Mouse (Mus musculus) layer of hippocampus, postnatal 10 days (tissue): Measurements from ENCODE around the gene Supv3l1. TPM values are rescaled to one million over a fixed set of nuclear protein-coding genes. Genes with fewer than 3 reads are reported as not detected.
"Not testable (repeated sequence)": the region's sequence is repeated elsewhere in the genome, so short reads cannot be mapped to it uniquely, and the experiment has no call there.

Experiments used
- DNase-seq, 2 experiments: peaks; one replicate each; pipeline ENCODE4 v3.0.0; 2021; ENCODE audit warnings: low spot score in 2 of 2
- long read RNA-seq: library from polyadenylated mRNA; stranded (forward); transcript quantifications from one replicate; pipeline ENCODE4 v2.0.0, GENCODE M21; 2023
- total RNA-seq, 2 experiments: library from RNA; stranded (reverse); gene quantifications; 2 replicates each; pipeline ENCODE4 v1.2.3; 2021

The Supv3l1 gene
- total RNA-seq: 10 to 100 TPM; 22.1 to 23.7 TPM
- long read RNA-seq, transcript Supv3l1-201 (15 exons, 2,604 nt): major isoform, 6 of 14 reads
- long read RNA-seq, partial matches to known transcripts: 1 of 14 reads
- long read RNA-seq, other reads (novel, unspliced or antisense): 7 of 14 reads

DNA sequence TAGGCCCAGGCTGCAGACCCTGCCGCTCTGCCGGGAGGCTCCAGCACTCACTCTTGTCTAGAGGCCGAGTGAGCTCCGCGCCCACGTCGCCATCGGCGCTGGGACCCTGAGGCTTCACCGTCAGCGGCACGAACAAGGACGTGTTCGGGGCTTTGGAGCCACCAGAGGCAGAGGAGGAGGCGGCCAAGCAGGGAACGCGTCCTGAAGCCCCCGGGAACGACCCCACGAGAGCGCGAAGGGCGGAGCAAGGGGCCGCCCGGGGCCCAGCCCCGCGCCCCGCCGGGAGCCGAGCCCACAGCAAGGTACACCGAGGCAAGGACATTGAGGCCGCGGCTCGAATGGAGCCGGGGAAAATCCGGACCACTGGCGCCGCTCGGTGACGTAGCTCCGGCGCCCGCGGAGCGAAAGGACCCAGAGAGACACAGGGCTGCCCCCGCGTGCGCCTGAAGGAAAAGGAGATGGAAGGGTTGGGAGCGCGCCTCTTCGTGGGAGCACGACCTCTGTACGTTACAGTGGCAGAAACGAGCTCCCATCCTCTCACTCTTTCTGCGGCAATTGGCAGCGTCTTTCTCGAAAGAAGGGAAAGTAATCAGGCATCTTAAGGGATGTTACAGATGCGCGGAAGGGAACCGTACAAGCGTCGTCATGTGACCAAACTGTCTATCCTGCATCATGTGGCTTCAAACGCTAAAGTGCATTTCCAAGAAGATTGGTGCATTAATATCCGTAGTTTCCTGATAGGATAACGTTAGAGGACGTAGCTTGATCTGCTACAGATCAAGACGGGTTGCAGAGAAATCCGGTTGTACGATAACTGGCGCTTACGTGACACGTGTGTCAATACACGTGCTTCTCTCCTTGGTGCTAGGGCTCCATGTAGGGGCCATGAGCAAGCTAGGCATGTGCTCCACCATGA lies at the start of gene Supv3l1, which contains the start of gene 4930507D05Rik:
Gene Supv3l1 (minus strand): TSS at position 375 of the 916 bp plus-strand sequence.
Gene 4930507D05Rik (plus strand): TSS at position 126 of the 916 bp plus-strand sequence.
- peak; percentile 97 to 98 for DNase-seq

DNA sequence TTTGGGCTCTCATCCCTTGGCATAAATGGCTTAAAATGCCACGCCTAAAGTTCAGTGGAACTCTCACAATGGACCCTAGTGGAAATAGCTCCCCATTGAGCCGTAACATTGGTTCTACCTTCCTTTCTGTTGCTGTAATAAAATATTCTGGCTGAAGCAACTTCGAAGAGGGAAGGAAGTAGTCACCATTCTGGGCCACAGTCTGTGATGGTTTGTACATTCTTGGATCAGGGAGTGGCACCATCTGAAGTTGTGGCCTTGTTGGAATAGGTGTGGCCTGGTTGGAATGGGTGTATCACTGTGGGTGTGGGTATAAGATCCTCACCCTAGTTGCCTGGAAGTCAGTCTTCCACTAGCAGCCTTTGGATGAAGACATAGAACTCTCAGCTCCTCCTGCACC lies 42.1 kb upstream of the Supv3l1 start:
- not testable (repeated sequence) for DNase-seq

DNA sequence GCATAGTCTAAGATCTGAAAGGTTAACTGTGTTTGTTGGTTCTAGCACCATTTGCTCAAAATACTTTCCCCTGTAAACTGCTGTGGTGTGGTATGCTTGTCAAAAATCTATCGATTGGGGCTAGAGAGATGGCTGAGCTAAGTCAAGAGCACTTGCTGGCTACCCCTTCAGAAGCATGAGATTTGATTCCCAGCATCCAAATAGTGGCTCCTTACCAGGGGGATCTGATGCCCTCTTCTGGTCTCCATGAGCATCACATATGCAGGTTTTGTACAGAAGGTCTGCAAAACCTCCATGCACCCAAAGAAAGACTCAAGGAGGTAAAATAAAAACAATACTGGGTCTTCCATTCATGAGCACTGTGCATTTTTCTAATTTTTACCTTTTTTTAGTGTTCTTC lies 38.7 kb upstream of the Supv3l1 start:
- peak; percentile 37 to 61 for DNase-seq

DNA sequence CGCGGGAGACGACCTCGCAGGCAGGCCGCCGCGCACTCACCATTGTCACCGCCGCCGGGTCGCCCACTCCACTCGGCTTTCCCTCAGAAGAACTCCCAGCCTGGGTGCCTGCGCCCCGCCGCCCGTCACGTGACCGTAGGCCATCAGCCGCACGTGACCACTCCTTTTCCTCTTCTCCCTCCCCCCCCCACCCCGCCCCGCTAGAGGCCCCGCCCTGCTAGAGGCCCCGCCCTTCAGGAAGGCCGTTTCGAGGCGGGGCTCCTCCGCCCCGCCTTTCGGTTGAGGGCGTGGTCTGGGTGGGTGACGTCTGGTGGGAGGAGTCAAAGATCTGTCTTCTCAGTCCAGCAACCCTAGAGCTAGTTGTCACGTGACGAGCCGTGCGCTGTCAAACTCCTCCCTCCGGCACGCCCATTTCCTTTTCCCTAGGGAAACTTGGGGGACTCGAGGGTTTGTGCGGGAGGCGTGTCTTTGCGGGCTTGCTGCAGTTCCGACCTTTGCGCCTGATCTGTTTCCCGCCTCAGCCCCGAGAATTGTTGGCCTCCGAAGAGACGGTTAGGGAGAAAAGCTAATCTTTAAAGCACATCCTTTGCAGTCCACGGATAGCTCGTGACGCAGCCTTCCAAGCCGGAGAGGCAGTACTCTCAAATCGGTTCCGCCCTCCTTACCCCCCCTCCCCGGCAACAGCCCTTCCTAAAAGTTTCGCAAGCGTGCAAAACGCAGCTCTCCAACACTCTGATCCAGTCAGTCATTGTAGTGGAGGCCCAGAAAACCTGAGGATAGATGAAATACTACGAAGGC lies 37.3 kb upstream of the Supv3l1 start, which contains the start of gene Vps26a:
Gene Vps26a (minus strand): TSS at position 188 of the 798 bp plus-strand sequence.
- peak; percentile 98 for DNase-seq

DNA sequence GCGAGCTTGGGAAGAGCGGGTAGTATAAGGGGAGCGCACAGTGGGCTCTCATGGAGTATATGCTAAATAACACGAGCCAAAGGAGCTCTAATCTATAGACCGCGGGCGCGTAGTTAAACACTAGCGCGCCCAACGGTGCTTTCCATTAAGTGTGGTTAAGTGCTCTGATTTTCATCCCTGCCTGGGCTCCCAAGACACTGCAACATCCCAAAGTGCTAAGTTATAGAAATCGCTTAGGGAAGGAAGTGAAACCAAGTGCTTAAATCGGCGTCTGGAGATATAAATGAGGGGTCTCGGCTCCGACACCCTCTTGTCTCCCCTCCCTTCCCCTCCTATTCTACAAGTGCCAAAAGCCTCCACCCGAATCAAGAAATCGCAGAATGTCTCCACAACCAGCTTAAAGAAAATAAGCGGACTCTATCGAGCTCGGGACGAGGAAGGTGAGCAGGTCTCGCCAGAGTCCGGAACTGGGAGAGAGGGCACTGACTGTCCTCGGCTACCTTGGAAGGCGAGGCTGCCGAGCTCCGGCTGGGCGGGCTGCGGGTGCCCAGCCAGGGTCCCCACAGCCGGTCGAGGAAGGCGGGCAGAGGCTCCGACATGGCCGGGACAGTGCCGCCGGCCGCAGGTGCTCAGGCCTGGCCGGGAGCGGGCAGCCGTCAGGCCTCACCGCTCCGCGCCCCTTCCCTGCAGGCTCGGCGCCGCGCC lies 36.5 kb upstream of the Supv3l1 start:
- no peak for DNase-seq

DNA sequence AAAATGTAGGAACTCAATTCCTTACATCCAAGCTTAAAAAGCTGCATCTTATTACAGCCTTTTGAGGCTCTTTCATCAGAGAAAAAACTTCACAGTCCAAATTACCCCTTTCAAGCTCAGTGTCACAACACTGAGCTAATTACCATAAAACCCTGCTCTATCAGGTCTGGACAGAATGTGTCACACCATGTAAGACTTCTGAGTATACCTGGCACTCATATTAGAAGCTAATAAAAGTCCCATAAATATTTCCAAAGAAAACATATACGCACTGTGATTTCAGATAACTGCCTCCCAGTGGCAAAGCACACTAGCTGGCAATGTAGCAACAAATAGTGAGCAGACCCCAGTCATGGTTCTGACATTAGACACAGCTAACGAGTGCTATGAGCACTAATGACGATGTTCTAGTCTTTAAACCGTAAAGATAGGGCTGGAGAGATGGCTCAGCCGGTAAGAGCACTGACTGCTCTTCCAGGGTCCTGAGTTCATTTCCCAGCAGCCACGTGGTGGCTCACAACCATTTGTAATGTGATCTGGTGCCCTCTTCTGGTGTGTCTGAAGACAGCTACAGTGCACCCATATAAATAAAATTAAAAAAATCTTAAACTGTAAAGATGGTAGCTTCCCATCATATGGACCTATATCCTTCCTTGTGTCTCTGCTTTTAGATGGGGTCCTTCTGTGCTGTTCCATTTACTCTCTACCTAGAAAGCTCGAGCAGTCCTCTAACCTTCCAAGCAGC lies 31.7 kb upstream of the Supv3l1 start:
- DNase-seq: no peak

DNA sequence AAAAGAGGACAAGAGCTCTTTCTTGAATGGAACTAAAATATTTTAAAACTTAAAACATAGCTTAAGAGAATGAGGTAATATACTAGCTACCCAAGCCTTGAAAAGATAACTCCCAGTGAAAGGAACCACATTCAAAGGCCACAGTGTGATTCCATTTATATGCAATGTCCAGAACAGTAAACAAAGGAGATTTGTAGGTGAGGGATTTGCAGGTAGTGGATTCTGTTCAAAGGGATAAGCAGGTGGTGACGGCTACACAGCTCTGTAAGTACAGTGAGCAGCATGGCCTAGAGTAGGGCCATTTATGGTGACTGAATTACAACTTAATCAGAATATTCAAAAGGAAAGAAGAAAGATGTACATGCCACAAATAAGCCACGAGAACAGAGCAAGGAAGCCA lies 27.4 kb upstream of the Supv3l1 start:
- DNase-seq: no peak

DNA sequence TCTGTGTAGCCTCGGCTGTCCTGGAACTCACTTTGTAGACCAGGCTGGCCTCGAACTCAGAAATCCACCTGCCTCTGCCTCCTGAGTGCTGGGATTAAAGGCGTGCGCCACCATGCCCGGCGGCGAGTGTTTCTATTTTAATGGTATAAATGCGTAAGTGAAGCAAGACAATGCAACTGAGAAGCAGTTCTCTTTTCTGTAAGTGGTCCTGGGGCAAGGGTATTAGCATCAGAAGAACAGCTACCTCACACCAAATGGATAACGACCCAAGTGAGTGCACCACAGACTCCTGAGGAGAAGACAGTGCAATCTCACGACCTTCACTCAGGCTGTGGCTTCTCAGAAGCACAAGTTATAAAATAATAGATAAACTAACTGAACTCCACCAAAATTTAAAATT lies 25.4 kb upstream of the Supv3l1 start:
- DNase-seq: no peak

DNA sequence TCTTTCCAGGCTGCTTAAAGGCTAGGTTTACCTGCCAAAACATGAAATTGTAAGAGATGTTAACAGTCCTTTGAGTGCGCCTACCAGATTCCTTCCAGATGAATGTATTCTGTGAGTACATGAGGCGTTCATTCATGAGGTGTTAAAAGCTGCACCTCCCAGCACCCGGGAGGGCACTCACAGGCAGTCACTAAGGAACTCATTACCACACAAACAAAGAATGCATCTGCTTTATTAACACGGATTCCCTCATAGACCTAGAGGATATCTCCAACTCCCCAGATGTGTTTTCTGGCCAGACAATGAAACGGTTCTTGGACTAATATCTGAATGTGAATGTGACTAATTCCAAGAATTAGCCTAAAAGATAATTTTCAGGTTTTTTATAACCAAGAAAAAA lies 21.6 kb upstream of the Supv3l1 start:
- no peak for DNase-seq

DNA sequence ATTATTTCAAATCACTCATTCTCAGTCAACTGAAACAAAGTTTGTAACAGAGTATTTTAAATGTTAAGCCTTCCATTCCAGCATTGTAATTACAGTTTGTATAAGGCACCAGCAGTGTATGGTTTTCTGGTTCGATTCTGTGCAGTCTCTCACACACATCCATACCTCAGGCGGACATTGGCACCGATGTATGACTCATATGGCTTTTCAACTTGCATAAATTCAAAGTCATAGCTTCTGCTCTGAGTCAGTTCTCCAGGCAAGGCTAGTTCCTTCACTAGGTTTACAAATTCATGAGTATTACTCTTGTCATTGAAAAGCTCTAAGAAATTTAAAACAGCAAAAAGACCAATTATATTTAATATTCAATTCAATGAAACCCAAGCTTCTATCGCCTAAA lies 20.2 kb upstream of the Supv3l1 start:
- DNase-seq: no peak

DNA sequence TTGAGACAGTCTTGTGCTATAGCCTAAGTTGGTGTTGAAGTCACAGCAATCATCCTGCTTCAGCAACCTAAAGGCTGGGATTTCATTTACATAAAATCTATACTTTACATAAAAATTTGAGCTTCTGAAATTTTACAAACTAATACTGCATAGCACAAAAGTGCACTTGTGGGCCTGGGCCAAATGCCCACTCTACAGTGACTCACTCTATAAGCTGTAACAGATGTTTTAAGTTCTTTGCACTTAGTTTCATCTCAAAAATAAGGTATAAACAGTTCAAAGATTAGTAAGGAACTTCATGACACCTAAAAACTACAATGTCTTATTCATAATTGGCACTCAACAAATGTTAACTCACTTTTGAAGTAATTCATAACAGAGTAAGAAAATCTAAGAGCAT lies 11.8 kb upstream of the Supv3l1 start:
- DNase-seq: no peak

DNA sequence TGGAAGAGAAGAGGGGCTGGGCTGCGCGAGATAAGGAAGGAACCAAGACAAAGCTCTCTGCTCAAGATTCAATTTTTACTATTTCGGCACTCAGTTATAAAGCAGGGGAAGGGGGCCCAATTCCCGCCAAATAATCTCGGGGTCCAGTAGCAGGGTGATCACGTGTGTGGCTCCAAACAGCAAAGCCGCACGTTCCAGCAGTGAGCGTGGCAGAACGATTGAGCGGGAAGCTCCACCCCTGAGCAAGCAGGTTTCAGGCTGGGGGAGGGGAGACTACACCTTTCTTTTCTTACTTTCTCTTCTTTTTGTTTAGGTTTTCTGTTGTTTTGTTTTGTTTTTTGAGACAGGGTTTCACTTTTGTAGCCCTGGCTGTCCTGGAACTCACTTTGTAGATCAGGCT lies 2.5 kb upstream of the Supv3l1 start:
- DNase-seq: not testable (repeated sequence)

DNA sequence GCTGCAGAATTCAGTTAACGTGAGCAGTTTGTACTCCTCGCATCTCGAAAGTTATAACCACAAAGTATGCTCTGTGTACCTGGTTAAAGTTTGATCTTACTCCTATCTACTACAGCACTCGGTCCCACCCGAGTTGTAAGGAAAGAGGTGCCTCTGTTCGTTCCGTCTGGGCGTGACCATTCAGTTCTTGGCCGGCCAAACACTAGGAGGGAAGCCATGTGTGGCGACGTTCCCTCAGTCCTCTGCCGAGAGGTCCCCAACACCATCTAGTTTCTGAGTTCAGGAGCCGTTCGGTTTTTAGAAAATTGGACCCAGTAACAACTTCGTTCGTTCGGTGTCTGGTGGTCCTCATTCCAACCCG lies 722 bp upstream of the Supv3l1 start:
- DNase-seq: peak in 1 of 2 experiments; percentile 20

DNA sequence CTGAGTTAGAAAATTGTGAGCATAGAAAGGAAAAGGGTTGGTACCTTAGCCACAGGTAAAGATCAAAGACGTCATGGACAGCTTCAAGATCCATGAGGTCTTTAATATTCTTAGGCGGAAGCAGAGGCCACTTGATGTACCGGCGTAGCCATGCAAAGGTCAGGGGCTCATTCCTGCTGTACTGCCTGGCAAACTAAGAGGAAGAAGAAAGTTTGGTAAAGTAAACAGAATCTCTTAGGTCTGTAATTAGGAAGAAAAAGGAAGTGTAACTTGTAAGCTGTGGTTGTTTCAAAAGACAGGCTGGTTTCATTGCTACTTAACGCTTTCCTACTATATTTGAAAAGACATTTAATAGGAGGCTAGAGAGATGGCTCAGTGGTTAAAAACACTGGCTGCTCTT lies 19.1 kb downstream of the Supv3l1 start:
- DNase-seq: no peak

DNA sequence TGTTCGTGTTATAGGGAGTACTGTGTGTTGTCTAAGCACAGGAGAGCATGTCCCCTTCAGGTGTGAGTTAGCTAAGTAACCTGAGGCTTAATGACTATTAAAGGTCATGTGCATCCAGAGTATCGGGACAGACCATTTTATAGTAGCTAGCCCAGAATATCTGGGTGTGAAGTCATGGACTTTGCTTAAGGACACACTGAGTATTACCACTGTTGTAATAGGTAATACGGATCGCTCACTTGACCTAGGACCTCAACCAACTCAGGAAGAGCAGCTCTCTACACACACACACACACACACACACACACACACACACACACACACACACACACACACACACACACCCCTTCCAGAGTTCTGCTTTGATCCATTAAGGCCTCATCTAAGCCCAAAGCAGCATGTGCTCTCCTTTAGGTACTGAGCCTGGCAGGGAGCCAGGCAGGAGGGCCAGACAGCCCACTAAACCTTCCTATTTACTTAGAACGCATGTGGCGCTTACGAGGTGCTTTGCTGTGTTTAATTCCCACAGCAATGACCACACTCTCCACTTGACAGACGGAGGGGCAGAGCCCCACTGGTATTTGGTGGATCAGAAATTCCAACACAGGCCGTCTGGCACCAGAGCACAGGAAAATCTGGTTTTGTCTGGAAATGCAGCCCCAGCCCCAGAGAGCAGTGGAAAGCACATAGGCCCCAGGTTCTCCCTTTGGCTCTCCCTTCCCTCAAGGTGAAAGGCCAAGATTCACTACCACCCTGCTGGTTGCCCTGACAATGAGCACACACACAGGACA lies 24.3 kb downstream of the Supv3l1 start:
- no peak for DNase-seq

DNA sequence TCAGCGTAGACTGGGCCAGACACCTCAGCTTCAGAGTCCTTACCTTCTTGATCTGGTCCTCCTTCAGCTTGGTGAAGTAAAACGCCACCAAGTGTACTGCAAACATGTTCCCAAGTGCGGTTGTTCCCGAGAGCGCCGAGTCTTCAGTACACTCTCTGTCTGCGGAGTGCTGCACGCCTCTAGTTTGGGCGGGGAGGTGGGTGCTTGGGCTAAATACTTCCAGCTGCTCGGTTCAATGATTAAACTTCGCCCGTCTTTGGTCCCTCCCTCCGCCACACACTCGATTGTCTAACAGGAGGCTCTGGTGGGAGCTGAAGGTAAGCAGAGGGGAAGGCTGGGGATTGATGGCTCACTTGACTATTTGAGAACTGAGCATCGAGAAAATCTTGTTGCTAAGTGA lies 27.3 kb downstream of the Supv3l1 start, which contains the start of gene Hkdc1:
Gene Hkdc1 (minus strand): TSS at position 237 of the 400 bp plus-strand sequence.
- no peak for DNase-seq

DNA sequence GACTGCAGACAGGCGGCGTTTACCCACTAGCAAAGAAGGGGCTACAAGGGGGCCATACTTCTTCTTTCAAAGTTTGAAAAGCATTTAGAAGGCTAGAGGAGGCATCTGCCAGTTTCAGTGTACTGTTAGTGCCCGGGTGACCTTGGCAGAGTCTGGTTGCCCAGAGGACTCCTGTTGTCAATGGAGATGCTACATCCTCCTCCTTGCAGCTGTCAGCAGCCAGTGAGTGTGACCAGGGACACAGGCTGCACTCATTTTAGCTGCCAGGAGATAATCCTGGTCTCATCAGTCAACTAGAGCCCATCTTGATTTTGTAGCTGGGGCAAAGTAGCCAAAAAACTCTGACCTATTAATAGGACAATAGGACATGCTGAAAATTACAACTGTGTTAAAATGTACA lies 28.4 kb downstream of the Supv3l1 start:
- DNase-seq: no peak

DNA sequence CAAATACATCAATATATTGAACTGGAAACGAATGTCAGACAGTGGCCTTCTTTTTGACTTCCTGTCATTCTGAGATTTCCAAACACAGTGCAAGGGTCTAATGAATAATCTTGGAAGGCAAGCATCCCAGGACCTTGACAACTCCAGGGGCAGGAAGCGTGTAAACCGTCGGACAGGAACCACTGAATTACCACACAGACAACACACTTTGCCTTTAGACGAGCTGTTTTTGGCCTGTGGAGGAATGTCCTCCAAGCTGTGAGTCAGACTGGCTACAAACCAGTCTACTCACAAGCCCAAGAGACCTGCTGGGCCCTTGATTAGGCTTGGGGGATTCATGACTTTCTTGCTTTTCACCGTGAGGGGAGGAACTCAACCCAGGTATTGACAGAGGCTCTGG lies 29.1 kb downstream of the Supv3l1 start:
- DNase-seq: no peak

DNA sequence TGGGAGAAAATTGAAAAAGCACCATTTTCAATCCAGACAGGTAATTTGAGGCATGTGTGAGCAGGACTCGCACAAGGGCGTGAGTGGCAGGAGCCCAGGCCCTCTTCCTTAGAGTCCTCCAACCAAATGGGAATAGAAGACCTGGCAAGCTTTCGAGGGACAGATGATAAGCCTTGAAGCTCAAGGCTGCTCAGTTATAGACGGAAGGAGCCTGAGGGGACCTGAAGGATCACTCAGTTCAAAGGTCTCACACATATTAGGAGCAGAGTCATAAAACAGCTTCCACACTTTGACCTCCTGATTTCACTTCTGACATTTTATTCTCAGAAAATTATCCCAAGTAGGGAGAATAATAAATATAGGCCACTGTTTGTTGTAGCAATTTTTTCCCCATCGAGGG lies 30.1 kb downstream of the Supv3l1 start:
- no peak for DNase-seq
